Comparison of ENCODE assay signal across 18 mouse cellular contexts in genomic region chr1:189653746-189654145, GRCm38 (mm10). TPM values are rescaled to one million over a fixed set of nuclear protein-coding genes. Genes with fewer than 3 reads are reported as not detected.
DNase-seq lines count a peak whose midpoint lies in the region; TF ChIP-seq lines count a peak whose summit lies in the region.
"Had no signal": no experiment of that assay in that cellular context is flagged by ENCODE, and none has a peak within 500 bp of the region (broad histone marks: within the 10 kb centered on the region; RNA-seq: fewer than 3 reads in every experiment).

No protein-coding gene starts in this region.

- no peaks in the 10 kb centered on the region for H3K4me1 ChIP-seq in heart, adult 2 months (ENCODE audit: control insufficient read depth, insufficient read depth, low read length)
- H3K4me1 ChIP-seq: embryonic facial prominence, embryonic 13.5 days; embryonic facial prominence, embryonic 15.5 days; forebrain, embryonic 10.5 days; forebrain, embryonic 12.5 days had no signal

- H3K27me3 ChIP-seq in heart, adult 2 months (ENCODE audit: control insufficient read depth, insufficient read depth, low read length) = no peaks in the 10 kb centered on the region
- no peaks in the 10 kb centered on the region for H3K27me3 ChIP-seq in myocyte (ENCODE audit: control insufficient read depth, insufficient read depth, insufficient read length)
- H3K27me3 ChIP-seq: embryonic facial prominence, embryonic 13.5 days; embryonic facial prominence, embryonic 15.5 days; forebrain, embryonic 12.5 days; Patski had no signal

- DNase-seq in adrenal gland, adult 2 months = peak; percentile 34
- DNase-seq in adrenal gland, postnatal 10 days = no peak
- peak; percentile 58 for DNase-seq in heart, adult 11 months
- DNase-seq in heart, adult 2 months = no peak
- no peak for DNase-seq in cerebellum, postnatal 4 days (ENCODE audit: low spot score in 2 of 2)
- DNase-seq: cerebellum, adult 11-12 months; cerebellum, adult 2 months; cerebellum, adult 9-10 months; cerebellum, postnatal 10 days; cerebellum, postnatal 25 days; embryo, embryonic 11 days had no signal

- no peak for TF ChIP-seq POLR2A in heart, adult 2 months (IDR thresholded peaks at IDR 0.05; ENCODE audit: insufficient read depth, low read depth, low read length)
- TF ChIP-seq POLR2A in myocyte (IDR thresholded peaks at IDR 0.05; ENCODE audit: insufficient read length, low read depth) = no peak

- H3K27ac ChIP-seq in heart, adult 2 months = no peak overlapping the region
- H3K27ac ChIP-seq: embryonic facial prominence, embryonic 13.5 days; embryonic facial prominence, embryonic 15.5 days; forebrain, embryonic 10.5 days; forebrain, embryonic 12.5 days had no signal

- intact Hi-C loops in heart, adult 2 months (cut with DNase I) = no loop called here

- no peak overlapping the region for H3K9ac ChIP-seq in heart, adult 2 months (ENCODE audit: low read depth, low read length)
- H3K9ac ChIP-seq: embryonic facial prominence, embryonic 13.5 days; embryonic facial prominence, embryonic 15.5 days; forebrain, embryonic 12.5 days had no signal

- no peaks in the 10 kb centered on the region; the same call in 1 of the 2 replicates for H3K36me3 ChIP-seq in heart, adult 2 months (ENCODE audit: control insufficient read depth, insufficient read depth, low read length)
- peaks cover 42% of the 10 kb centered on the region for H3K36me3 ChIP-seq in myocyte (ENCODE audit: control insufficient read depth, insufficient read depth)

- no peak for TF ChIP-seq CTCF in heart, adult 2 months (IDR thresholded peaks at IDR 0.05)

- H3K79me2 ChIP-seq in heart, adult 2 months (replicated peaks; ENCODE audit: control insufficient read depth, insufficient read depth, low read length) = no peaks in the 10 kb centered on the region
- no peaks in the 10 kb centered on the region for H3K79me2 ChIP-seq in myocyte (ENCODE audit: control insufficient read depth, insufficient read depth)

- peak overlapping the region; percentile 14 for H3K4me2 ChIP-seq in myocyte (ENCODE audit: low read depth)
- H3K4me2 ChIP-seq: embryonic facial prominence, embryonic 13.5 days; embryonic facial prominence, embryonic 15.5 days; forebrain, embryonic 12.5 days had no signal

- no peak overlapping the region for H3K4me3 ChIP-seq in heart, adult 2 months
- H3K4me3 ChIP-seq in myocyte = no peak overlapping the region
- H3K4me3 ChIP-seq: embryonic facial prominence, embryonic 13.5 days; embryonic facial prominence, embryonic 15.5 days; erythroblast, embryonic 14.5 days; forebrain, embryonic 10.5 days; forebrain, embryonic 12.5 days had no signal

- no peak for TF ChIP-seq EP300 in heart, adult 2 months (IDR thresholded peaks at IDR 0.05; ENCODE audit: insufficient read depth, low read depth, low read length)

- no peak overlapping the region for H3ac ChIP-seq in myocyte (ENCODE audit: control insufficient read depth, insufficient read length)

- WGBS in heart, adult 2 months = 85% methylated on average over 3 of the region's 3 CpGs

TF ChIP-seq in myocyte, 11 proteins besides CTCF, POLR2A, EP300 and RAD21:
- TF ChIP-seq MAX (IDR thresholded peaks at IDR 0.05; ENCODE audit: low read depth) (no peak), MYOG (IDR thresholded peaks at IDR 0.05; ENCODE audit: control insufficient read depth in 1 of 3, insufficient read depth in 1 of 3, insufficient read length in 2 of 3, low read depth in 2 of 3) (peak in 1 of 3 experiments; percentile 44), USF1 (IDR thresholded peaks at IDR 0.05; ENCODE audit: low read depth) (no peak)

RNA-seq across cellular contexts. Expression of gene Cenpf, which starts 34.1 kb away (rescaled TPM):
- 1 to 10 TPM; 2.5 to 3.0 TPM for total RNA-seq in adrenal gland, adult 2 months (2021)
- polyA plus RNA-seq in adrenal gland, adult 2 months (2012; rRNA removed) = 0.18 and 0.31 TPM in 2 replicates
- 10 to 100 TPM; 12.0 to 16.0 TPM for total RNA-seq in adrenal gland, postnatal 10 days (2021)
- 1 to 10 TPM; 5.4 to 5.5 TPM for total RNA-seq in heart, adult 2 months (2021)
- polyA plus RNA-seq in heart, adult 2 months (2012; rRNA removed) = 2.0 and 2.9 TPM in 2 replicates
- 2.2 TPM for polyA plus RNA-seq in myocyte (2012; fragmentation: generic; extraction: Trizol)

Comparison
In these comparisons a context has a peak if more than half of its experiments do, and no peak if none do; other contexts are left out.
1. DNase-seq: peak in adrenal gland, adult 2 months (single experiment) and heart, adult 11 months (single experiment); none in adrenal gland, postnatal 10 days (single experiment), heart, adult 2 months (0 of 2) and cerebellum, postnatal 4 days (0 of 2).